Mouse (Mus musculus) CD4-positive, CD25-positive, alpha-beta regulatory T cell, adult 2 months (primary cell): ENCODE measurements around the gene Mrnip.
"Not testable (repeated sequence)": the region's sequence is repeated elsewhere in the genome, so short reads cannot be mapped to it uniquely, and the experiment has no call there.

Source experiments
- DNase-seq: peaks from one replicate; pipeline ENCODE4 v3.0.0-alpha.2; 2012; ENCODE audit warnings: low read depth, low spot score

The Mrnip gene

DNA sequence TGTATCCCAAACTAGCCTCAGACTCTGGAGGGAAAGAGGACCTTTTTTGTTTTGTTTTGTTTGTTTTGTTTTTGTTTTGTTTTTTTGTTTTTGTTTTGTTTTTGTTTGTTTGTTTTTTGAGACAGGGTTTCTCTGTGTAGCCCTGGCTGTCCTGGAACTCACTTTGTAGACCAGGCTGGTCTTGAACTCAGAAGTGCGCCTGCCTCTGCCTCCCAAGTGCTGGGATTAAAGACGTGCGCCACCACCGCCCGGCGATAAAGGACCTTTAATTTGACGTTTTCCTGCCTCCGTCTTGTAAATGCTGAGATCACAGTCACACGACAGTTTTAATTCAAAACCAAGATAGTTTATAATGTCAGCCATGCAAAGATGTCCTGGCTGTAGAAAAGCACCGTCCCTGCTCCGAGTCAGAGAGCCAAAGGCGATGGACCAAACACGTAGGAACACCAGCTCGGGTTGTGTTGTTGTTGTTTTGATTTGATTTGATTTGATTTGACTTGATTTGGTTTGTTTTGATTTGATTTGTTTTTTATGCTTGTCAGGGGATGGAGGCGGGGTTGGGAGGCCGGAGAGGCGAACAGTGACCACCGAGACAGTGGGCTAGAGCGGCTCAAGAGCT is at the start of gene Mrnip:
Gene Mrnip (plus strand): TSS at position 334 of the 619 bp plus-strand sequence.
- not testable (repeated sequence) for DNase-seq

DNA sequence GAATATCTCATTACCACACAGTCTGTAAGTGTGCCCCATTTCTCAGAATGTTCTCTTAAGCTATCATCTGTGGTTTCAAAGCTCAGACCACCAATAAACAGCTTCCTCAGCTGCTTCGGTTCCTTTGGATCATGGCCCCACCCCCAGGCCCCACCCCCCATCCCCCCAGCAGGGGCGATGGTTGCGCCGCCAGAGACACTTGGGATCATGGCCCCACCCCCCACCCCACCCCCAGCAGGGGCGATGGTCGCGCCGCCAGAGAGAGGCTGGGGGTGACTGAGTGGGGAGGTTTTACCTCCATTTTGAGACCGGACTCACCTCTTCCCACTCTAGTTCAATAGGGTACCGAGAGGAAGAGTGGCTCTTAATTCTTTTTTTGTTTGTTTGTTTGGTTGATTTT is 46.5 kb upstream of the Mrnip start:
- no peak for DNase-seq

DNA sequence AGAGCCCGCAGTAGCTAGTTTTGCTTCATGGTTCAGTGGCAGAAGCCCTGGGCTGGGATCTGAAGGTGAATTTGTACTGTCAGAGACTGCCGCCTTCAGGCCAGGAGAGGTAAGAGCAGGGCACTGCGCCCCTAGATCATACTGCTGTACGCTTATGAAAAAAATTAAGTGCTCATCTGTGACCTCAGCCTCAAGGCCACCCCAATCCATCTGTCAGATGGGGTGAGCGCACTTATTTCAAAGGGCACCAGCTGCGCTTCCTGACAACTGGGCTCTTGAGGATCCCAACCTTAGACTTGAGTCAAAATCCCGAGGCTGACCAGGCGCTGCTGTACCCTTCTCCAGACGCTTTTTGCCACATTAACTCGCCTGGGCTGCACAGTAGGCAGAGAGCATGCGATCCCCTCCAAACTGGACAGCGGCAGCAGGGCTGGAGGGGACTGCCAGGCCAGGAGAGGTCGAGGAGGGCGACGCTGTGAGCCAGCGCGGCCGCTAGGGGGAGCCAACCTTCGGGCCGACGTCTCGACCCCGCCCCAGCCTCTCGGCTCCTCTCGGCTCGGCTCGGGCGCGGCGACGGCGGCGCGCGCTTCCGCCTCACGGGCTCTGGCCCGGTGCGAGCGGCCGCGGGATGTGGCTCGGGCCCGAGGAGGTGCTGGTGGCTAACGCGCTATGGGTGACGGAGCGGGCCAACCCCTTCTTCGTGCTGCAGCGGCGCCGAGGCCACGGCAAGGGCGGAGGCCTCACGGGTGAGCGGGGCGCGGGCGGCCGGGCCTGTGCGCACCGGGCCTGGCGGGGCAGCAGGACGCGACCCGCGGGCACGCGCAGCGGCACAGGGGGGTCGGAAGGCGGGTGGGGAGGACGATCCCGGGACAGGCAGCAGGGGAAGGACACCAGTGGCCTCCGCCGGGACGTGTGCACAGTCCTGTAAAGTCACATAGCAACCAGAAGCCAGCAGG is 43.2 kb upstream of the Mrnip start, which contains the start of gene Tbc1d9b:
Gene Tbc1d9b (plus strand): TSS at position 586 of the 956 bp plus-strand sequence.
- peak; percentile 95 for DNase-seq

DNA sequence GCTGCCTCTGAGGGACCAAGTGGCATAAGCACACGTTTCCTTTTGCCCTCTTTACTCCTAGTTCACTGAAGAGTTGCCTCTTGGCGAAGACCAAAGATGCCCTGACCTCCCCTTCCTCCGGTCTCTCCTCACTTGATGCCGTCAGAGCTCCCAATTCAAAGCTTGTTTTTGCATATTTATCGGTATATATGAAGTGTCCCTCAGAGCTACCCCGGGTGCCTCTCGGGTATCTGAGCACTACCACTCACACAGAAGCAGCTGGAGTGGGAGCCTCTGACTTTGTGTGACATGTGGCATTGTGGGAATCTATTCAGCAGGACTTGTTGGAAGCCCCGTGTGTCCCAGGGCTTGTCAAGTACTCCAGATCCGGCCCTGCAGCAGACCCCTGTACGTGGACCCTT is 42.4 kb upstream of the Mrnip start:
- no peak for DNase-seq

DNA sequence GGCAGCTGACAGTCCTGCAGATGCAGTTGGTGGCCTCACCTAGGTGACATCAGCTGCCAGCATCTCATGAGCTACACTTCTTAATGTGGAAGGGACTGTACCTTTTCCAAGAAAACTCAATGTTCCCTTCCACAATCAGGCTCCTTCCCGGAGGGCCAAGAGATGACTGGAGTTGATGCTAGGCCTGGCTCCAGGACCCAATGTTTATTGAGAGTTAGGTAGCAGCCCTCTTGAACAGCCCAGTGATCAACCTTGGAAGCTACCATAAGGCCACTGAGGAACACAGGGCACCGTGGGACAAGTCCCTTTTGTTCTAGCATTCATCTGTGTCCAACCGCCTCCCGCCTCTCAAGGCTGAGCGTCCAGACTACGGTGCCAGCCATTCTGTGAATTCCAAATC is 42.0 kb upstream of the Mrnip start:
- DNase-seq: no peak

DNA sequence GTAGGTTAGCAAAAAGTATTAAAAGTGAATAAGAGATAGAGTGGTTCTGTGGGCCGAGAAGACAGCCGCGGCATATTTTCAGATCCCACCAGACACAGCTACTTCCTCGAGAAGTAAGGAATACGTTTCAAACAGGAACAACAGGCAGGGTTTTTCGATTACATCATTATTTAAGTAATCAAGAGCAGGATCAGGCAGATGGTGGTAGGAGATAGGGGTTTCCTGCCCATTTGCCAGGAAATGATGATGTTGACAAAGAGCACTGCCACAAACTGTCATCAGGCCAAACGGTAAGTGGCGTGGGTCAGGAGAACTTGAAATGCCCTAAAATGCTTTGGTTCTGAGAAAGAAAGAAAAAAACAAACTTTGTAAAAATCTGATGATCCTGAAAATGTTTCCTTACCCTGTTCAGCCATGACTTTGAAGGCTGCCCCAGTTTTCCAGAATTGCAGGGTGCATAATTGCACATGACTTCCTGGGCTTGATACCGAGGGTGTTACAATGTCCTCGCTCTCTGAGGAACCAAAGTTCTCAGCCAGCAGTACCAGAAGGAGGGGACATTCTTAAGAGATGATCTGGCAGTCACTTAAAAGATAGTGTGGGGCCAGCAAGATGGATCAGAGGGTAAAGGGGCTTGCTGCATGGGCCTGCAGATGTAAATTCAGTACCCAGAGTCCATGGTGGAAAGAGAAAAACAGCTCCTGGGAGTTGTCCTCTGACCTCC is 39.9 kb upstream of the Mrnip start:
- DNase-seq: peak; percentile 31

DNA sequence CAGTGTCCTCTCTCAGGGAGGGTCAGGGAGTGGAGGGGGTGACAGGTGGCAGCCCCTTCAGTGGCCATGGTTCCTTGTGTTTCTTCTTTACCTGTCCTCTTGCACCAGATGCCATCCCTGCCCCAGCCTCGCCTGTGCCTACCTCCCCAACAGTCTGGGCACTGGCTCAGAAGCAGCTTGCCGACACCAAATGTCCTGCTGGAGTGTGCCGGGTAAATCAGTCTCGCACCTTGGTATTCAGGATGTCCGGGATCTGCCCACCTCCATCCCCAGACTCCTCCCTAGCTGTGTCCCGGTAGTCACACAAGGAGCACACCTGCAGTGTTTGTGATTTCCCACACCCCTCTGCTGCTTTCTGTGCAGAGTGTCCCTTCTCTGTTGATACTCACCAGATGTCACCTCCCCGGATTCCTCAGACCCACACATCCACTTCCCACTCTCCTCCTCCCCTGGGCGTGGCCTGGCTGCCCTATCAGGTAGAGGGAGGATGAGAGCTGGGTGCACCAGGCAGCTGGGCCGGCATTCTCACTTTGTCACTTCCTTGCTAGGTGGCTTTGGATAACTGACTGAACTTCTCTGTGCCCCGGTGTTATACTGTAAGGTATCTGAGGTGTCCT is 35.9 kb upstream of the Mrnip start:
- no peak for DNase-seq

DNA sequence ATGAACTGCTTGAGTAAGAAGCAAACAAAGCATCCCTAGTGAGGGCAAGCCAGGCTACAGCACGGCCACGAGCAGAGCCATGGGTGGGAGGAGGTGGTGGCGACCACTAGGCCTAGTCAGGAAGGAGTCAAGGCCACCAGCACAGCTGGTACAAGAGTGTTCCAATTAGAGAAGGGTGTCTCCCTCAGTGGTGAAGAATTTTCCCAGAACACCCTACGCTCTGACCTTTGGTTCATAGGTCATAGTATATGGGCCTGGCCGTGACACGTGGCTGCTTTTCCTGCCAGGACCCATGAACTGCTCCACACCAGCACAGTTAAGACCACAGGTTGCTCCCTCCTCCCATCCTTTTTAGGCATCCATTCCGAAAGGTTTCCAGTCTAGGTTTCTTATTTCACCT is 34.7 kb upstream of the Mrnip start:
- DNase-seq: no peak

DNA sequence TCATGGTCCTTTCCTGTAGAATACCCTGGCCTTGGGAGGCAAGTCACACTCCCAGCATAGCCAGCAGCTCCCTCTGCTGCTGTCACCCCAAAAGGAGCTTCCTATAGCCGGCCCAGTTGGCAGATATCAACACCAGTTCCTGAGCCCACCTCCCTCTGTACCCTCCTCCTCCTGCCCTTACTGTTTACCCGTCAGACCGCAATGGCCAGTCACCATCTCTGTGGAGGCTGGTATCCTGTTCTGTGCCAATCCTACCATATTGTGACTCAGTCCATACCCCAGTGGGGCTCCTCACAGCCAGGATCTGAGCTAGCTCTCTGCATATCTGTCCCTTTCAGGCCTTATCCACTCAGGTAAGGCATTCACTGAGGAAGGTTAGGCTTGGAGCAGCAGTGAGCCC is 28.7 kb upstream of the Mrnip start:
- DNase-seq: no peak

DNA sequence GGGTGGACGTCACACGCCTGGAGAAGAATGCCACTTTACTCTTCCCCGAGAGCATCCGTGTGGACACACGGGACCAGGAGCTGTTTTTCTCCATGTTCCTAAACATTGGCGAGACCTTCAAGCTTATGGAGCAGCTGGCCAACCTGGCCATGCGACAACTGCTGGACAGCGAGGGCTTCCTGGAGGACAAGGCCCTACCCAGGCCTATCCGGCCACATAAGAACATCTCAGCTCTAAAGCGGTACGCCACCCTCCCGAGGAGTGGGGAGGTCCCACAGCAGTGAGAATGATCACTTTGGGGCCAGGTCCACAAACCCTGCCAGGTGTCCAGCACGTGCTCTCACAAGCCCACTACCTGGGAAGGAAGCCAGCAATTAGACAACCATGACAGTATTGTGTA is 28.1 kb upstream of the Mrnip start:
- DNase-seq: no peak

DNA sequence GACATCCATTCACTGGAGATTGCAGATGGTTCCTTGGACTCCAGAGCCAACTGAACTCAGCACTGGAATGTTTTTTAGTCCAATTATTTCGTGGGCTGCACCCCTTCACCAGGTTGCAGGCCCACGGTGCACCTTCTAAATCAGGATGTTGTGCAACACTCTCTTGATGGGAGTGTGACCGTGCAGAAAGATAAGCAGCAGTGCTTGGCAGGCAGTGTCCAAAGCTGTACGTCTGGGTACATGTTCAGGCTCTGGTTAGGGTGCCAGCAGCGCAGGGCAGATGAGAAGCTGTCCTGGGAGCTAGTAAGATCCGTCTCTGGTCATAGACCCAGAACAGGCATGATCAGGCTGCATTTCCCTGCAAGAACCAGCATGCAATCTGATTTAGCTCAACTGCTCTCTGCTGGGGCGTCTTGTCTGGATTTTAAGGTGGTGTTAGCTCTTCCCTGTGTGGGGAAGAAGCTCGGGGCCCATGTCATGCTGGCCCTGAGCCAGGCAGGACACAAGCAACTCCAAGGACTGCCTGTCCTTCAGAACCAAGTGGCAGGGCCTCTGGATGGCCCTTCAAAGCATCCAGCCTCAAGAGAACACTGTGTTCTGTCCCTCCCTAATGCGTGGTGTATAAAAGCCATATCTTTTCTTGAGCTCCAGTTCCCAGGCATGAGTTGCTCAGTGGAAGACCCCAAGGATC is 26.8 kb upstream of the Mrnip start:
- no peak for DNase-seq

DNA sequence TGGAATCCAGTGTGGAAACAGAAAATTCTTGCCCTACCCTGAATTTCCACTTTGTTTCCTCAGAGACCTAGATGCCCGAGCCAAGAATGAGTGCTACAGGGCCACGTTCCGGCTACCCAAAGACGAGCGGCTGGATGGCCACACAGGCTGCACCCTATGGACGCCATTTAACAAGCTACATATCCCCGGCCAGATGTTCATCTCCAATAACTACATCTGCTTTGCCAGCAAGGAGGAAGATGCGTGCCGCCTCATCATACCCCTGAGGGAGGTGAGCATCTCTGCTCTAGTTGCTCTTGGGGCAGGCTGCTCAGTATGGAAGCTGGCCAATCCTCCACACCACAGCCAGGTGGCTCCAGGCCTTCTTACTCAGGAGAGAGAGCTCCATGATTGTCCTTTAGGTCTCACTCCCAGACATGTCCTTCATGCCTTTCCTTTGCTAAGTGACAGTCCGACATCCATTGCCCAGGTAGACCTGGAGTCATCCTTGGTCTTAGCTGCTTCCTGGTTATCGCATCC is 26.2 kb upstream of the Mrnip start:
- DNase-seq: no peak

DNA sequence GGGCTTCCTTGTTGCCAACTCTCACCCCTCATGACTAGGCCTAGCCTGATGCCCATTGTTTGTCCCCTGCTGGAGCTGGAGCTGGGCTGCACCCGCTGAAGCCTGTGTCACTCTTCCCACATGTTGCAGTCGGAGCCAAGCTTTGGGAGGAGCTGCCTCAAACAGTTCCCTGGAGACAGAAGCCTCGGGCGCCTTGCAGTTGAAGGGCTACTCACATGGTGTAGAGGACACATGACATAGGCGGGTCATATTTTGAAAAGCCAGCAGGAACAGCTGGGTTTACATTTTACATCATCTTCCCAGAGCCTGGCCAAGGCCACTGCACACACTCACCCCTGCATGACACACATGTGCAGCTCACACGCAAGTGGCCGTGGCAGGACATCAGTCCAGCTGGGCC is 25.0 kb upstream of the Mrnip start:
- DNase-seq: no peak

DNA sequence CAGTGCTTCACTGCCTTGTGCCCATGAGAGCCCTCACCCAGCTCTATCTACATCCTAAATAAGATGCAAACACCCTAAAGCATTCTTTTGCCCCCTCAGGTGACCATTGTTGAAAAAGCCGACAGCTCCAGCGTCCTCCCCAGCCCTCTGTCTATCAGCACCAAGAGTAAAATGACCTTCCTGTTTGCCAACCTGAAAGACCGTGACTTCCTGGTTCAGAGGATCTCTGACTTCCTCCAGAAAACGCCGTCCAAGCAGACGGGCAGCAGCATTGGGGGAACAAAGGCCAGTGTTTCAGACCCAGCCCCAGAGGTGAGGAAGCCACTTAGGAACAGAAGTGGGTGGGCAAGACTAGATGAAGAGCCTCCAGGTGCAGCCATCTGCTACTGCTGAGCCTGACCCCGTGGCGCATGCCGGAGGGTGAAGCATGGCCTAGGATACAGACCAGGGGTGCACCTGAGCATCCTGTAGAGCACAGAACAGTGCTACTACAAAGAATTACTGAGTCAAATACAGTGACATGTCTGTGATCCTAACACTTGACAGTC is 24.6 kb upstream of the Mrnip start:
- DNase-seq: no peak

DNA sequence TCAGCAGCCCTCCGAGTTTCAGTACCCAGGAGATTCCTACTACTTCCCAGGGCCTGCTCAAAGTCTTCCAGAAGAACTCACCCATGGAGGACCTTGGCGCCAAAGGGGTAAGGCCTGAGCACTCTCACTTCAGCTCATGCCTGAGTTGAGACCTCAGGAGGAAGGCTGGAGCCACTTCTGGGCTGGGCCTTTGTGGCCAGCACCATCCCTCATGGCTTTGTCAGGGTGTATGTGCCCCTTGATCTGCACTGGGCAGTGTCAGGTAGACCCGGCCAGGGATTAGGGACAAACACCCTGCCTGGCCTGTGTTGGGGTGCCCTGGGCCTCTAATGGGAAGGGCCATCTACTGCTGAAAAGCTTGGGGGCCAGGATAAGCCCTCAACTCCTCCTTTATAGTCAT is 22.9 kb upstream of the Mrnip start:
- DNase-seq: no peak

DNA sequence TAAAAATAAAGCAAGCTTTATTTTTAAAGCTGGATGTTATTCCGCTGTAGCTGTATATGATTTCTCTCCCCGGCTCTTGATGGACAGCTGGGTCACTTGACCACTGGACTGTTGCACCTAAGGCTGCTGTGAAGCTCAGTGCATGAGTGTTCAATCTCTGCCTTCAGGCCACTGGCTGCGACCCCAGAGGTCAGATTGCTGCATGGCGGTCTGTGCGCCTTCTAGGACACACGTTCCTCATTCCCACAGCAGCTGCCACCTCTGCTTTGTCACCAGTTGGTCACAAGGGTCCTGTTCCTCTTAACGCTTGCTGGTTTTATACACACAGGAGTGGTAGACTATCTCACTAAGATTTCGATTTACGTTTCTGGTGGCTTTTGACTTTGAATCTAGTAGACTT is 20.1 kb upstream of the Mrnip start:
- DNase-seq: no peak

DNA sequence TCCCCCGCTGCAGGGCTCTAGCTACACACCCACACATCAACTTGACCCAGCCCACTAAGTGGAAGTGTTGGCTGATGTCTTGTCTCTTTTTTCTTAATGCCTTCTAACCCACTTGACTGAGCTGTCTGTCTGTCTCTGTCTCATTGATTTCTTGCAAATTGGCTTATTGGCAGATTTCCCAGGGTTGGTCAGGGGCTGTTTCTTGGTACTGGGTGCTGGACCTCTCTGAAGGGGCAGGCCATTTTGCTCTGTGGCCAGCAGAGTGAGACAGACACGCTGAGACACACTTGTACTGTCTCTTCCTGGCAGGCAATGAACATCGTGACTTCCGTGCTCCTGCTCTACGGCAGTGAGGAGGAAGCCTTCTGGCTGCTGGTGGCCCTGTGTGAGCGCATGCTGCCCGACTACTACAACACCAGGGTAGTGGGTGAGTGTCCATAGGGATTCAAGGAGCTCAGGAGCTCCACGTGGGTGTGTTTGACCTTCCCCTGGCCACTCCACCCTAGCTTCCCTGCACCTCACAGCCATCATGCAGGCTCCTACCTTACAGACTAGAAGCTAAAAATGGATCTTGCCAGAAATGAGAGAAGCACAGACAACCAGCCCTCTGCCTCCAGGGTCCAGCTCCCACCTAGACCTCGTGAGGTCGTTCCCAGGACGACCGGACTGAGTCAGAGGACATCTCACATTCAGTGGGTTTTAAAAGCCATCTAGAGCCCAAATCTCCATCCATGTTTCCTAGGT is 19.3 kb upstream of the Mrnip start:
- no peak for DNase-seq

DNA sequence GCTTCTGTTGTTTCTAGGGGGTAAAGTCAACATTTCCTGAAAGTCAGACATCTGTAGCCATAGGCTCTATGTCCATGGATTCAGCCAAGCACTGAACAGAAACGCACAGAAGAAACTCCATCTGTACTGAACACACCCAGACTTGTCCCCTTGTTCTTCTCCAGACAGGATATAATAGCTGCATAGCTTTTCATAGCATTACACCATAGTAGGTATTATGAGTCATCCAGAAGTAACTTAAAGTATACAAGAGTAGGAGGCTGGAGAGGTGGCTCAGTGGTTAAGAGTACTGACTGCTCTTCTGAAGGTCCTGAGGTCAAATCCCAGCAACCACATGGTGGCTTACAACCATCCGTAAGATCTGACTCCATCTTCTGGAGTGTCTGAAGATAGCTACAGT is 18.5 kb upstream of the Mrnip start:
- DNase-seq: no peak

DNA sequence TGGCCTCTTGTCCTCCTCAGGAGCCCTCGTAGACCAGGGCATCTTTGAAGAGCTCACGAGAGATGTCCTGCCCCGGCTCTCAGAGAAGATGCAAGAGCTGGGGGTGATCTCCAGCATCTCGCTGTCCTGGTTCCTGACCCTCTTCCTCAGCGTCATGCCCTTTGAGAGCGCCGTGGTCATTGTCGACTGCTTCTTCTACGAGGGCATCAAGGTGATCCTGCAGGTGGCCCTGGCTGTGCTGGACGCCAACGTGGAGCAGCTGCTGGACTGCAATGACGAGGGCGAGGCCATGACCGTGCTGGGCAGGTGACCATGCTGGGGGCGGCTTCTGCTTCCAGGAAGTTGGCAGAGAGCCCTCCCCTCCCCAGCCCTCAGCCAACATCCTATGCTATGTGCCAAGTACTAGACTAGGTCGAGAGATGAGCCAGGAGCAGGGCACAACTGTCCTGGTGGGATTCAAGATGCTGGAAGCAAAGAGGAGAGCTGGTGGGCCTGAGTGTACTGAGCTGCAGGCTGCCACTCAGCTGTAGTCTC is 17.5 kb upstream of the Mrnip start:
- DNase-seq: no peak

DNA sequence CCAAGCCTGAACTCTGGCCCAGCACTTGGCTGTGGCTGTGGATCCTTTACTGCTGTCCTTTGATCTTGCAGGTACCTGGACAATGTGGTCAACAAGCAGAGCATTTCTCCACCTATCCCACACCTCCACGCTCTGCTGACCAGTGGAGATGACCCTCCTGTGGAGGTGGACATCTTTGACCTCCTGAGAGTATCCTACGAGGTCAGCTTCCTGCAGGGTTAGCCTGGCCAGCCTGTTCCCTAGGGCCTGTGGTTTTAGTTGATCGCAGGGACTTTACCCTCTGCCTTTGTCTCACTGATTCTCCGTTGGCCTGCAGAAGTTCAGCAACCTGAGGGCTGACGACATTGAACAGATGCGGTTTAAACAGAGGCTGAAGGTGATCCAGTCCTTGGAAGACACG is 15.9 kb upstream of the Mrnip start:
- no peak for DNase-seq
